Mouse (Mus musculus) stomach, postnatal 0 days (tissue): ENCODE measurements around the gene Catsper3.

ENCODE experiments used
- CTCF ChIP-seq: IDR thresholded peaks from 2 replicates; pipeline ENCODE4 v1.5.1; 2016; ENCODE audit warnings: antibody characterized with exemption, low read depth, mild to moderate bottlenecking, moderate library complexity
- EP300 ChIP-seq: optimal IDR thresholded peaks from 2 replicates; pipeline ENCODE3; 2016; ENCODE audit warnings: antibody characterized with exemption

DNA sequence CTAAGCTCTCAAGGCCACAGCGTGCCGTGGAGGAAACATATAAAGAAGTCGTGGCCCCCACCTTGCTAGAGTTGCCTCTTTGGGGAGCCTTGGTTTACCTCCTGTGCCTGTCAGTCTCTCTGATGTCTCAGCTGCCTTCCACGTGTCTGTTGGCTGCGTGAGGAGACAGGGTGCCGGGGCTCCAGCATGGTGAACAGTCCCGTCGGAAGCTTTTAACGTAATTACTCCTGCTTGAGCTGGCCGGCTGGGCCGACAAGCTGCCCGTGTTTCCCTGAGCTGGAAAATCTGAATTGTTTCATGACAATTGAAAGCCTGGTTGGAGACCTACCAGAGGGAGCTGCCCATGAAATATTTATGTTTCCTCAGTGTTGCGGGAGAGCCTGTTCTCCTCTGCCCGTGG, 55.9 kb downstream of the Catsper3 start:
- TF ChIP-seq CTCF (no peak), EP300 (no peak)
